In genomic region chr2:53460265-53460664, GRCm38 (mm10) we compare ENCODE assay signal across 22 mouse cellular contexts.
"Had no signal": no experiment of that assay in that cellular context is flagged by ENCODE, and none has a peak within 500 bp of the region (broad histone marks: within the 10 kb centered on the region; RNA-seq: fewer than 3 reads in every experiment).

No protein-coding gene starts in this region.

- H3K9me3 ChIP-seq: megakaryocyte, embryonic 14.5 days; midbrain, embryonic 10.5 days; neural tube, embryonic 12.5 days; neural tube, embryonic 15.5 days had no signal

- H3K27me3 ChIP-seq: megakaryocyte, embryonic 14.5 days; neural tube, embryonic 12.5 days; neural tube, embryonic 15.5 days had no signal

- H3K4me3 ChIP-seq: left cerebral cortex, adult 2 months; megakaryocyte, embryonic 14.5 days; midbrain, embryonic 10.5 days; neural tube, embryonic 12.5 days; neural tube, embryonic 15.5 days had no signal

- H3K27ac ChIP-seq: kidney, postnatal 0 days; left cerebral cortex, adult 2 months; liver, embryonic 14.5 days; midbrain, embryonic 10.5 days; neural tube, embryonic 12.5 days; neural tube, embryonic 15.5 days; stomach, postnatal 0 days had no signal

- ATAC-seq: liver, postnatal 0 days; lung, postnatal 0 days had no signal

- H3K36me3 ChIP-seq: midbrain, embryonic 10.5 days; neural tube, embryonic 12.5 days; neural tube, embryonic 15.5 days had no signal

- H3K4me2 ChIP-seq: lung, embryonic 14.5 days; neural tube, embryonic 12.5 days; neural tube, embryonic 15.5 days had no signal

- DNase-seq: kidney, postnatal 25 days; layer of hippocampus, adult 9-11 months; layer of hippocampus, postnatal 36 days; liver, postnatal 0 days; lung, embryonic 14.5 days; lung, postnatal 36 days; midbrain, embryonic 14.5 days; right cerebral cortex, adult 18-20 months; right cerebral cortex, postnatal 14 days; right cerebral cortex, postnatal 4 days; thymus, adult 2 months; thymus, postnatal 14 days; thymus, postnatal 4 days had no signal

- H3K4me1 ChIP-seq: megakaryocyte, embryonic 14.5 days; midbrain, embryonic 10.5 days; neural tube, embryonic 12.5 days; neural tube, embryonic 15.5 days had no signal

- H3K9ac ChIP-seq: liver, embryonic 14.5 days; liver, postnatal 0 days; lung, embryonic 14.5 days; neural tube, embryonic 12.5 days; neural tube, embryonic 15.5 days had no signal
